Mouse (Mus musculus) midbrain, embryonic 15.5 days (tissue): ENCODE measurements around the gene Tnpo2. TPM values are rescaled to one million over a fixed set of nuclear protein-coding genes. Genes with fewer than 3 reads are reported as not detected.

Experiments
- ATAC-seq: fragments of 200-750 bp; cut with Nextera tagmentation; replicated peaks from 2 replicates; pipeline ENCODE4 v1.8.0; 2017; ENCODE audit warnings: moderate TSS enrichment
- H3K27ac ChIP-seq: fragments of 300-500 bp; sonication (generic); 2 replicates; pipeline ENCODE4 v1.5.1; 2015; ENCODE audit warnings: mild to moderate bottlenecking, inconsistent platforms
- H3K27me3 ChIP-seq: fragments of 300-500 bp; sonication (generic); replicated peaks from 2 replicates; pipeline ENCODE4 v1.6.1; 2015; ENCODE audit warnings: inconsistent platforms
- H3K36me3 ChIP-seq: fragments of 300-500 bp; sonication (generic); replicated peaks from 2 replicates; pipeline ENCODE4 v1.6.1; 2015; ENCODE audit warnings: inconsistent platforms
- H3K4me1 ChIP-seq: fragments of 300-500 bp; sonication (generic); 2 replicates; pipeline ENCODE4 v1.6.1; 2015; ENCODE audit warnings: inconsistent platforms
- H3K4me2 ChIP-seq: fragments of 300-500 bp; sonication (generic); 2 replicates; pipeline ENCODE4 v1.6.1; 2015; ENCODE audit warnings: inconsistent platforms, mild to moderate bottlenecking, moderate library complexity
- H3K4me3 ChIP-seq: fragments of 300-500 bp; sonication (generic); 2 replicates; pipeline ENCODE4 v1.5.1; 2015; ENCODE audit warnings: mild to moderate bottlenecking, inconsistent platforms
- H3K9ac ChIP-seq: fragments of 300-500 bp; sonication (generic); 2 replicates; pipeline ENCODE4 v1.6.1; 2015; ENCODE audit warnings: mild to moderate bottlenecking, inconsistent platforms
- H3K9me3 ChIP-seq: fragments of 300-500 bp; sonication (generic); 2 replicates; pipeline ENCODE4 v1.6.1; 2016; ENCODE audit warnings: inconsistent platforms
- WGBS: fragments of 180-500 bp; shearing (Covaris S2); methylation state at CpG from one replicate; pipeline ENCODE4 v1.1.7; 2015; ENCODE audit warnings: mixed read lengths; 5-methylcytosine and 5-hydroxymethylcytosine counted together
- polyA plus RNA-seq: library from polyadenylated mRNA; unstranded; fragments of >200 nt; fragmentation: Nextera tagmentation; extraction: Ambion mirVana; gene quantifications from 2 replicates; pipeline ENCODE4 v1.2.1, GENCODE M21; 2015

Gene Tnpo2
- 64.2 and 71.0 TPM in 2 replicates for polyA plus RNA-seq

DNA sequence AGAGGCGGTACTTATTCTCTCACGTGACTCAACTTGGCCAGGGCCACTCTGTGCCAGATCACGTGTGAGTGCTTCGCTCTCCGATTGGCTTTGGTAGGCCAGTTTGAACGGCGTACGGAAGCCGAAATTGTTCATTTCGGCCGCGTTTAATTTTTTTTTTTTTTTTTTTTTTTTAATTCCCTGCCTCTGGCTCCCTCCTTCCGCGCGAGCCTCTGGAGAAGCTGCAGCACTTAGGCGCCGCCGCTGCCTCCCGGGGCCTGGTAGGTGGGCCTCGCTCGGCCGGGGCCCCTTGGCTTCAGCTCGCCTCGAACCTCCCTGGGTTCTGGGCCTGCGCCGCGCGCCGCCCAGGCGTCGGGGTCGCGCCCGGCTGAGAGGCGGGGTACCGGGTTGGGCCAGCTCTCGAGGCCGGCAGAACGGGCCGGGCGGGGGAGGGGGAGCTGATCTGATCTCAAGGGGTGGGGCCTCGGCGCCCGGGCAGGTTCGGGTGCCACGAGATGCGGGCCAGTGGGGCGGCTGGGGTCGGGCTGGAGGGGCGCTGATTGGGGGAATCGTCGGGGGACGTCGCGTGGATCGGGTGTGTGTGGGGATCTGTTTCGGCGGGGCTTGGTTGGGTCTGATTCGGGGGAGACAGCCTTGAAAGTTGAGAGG is at the start of gene Tnpo2:
Gene Tnpo2 (plus strand): TSS at position 198 of the 648 bp plus-strand sequence.
- WGBS, result under 1% methylated on average over 57 of the region's 59 CpGs
- Histone ChIP-seq H3K27me3 (no peaks in the 10 kb centered on the region), H3K4me3 (peak within 1 kb of the TSS; percentile 80), H3K36me3 (peaks cover 22% of the 10 kb centered on the region; the same call in 1 of the 2 replicates), H3K4me2 (peak within 1 kb of the TSS; percentile 95), H3K9ac (peak within 1 kb of the TSS; percentile 90), H3K9me3 (no peaks in the 10 kb centered on the region), H3K4me1 (peaks cover 29% of the 10 kb centered on the region), H3K27ac (peak within 1 kb of the TSS; percentile 97)
- peak; percentile 94 for ATAC-seq

DNA sequence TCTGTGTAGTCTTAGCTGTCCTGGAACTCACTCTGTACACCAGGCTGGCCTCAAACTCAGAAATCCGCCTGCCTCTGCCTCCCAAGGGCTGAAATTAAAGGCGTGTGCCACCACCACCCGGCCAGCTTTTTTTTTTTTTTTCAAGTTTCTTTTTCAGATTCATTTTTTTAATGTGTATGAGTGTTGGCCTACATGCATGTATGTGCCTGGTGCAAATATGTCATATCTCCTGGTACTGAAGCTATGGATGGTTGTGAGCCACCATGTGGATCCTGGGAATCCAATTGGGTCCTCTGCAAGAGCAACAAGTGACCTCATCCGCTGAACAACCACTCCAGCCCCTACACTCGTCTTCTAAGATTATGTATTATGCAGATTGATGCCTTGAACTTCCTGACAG is 49.3 kb upstream of the Tnpo2 start:
- no peak overlapping the region for H3K27ac ChIP-seq
- H3K36me3 ChIP-seq, result no peaks in the 10 kb centered on the region
- no peaks in the 10 kb centered on the region for H3K9me3 ChIP-seq
- 83% methylated on average over 5 of the region's 5 CpGs for WGBS
- H3K9ac ChIP-seq, result no peak overlapping the region
- peaks cover 25% of the 10 kb centered on the region; the same call in 1 of the 2 replicates for H3K27me3 ChIP-seq
- no peak for ATAC-seq
- no peak overlapping the region for H3K4me3 ChIP-seq
- peaks cover 43% of the 10 kb centered on the region for H3K4me1 ChIP-seq
- no peak overlapping the region for H3K4me2 ChIP-seq

DNA sequence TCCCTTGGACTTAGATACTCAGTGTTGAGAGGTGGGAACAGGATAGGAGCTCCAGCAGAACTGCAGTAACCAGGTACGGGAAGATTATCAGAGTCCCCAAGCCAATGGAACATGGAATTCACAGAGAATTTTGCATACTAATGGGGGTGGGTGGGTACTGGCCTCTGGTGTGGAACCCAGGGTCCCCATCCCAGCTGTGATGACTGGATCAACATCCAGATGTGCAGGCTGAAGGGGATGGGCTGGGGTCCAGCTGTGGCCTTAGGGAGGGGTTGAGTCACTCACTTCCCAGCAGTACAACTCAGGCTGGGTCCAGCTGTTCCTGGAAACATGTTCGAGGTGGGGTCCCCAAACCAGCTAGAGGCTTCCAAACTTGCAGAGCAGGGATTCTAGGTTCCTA is 48.8 kb upstream of the Tnpo2 start:
- Histone ChIP-seq H3K27me3 (peaks cover 25% of the 10 kb centered on the region; the same call in 1 of the 2 replicates), H3K4me2 (no peak overlapping the region), H3K9ac (no peak overlapping the region), H3K36me3 (no peaks in the 10 kb centered on the region), H3K4me1 (peaks cover 43% of the 10 kb centered on the region), H3K4me3 (no peak overlapping the region), H3K9me3 (no peaks in the 10 kb centered on the region), H3K27ac (no peak overlapping the region)
- ATAC-seq, result no peak
- 78% methylated on average over 2 of the region's 2 CpGs for WGBS

DNA sequence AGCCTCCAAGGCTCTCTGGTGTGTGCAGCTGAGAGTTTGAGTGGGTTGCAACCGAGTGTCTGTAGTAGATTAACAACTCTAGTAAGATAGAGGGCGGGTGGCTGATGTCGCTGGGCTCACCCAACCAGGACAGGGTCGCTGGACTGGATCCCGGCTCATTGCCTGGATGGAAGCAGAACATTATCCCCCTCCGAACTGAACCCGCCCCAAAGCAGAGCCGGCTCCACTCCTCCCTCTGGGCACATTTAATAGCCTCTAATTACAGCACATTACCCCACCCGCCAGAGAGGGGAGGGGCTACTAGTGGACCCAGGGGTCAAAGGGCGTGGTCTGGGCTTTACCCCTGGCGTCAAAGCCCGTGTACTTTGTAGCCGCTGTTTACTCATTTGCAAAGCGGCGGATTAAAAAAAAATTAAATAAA is 47.4 kb upstream of the Tnpo2 start:
- H3K9ac ChIP-seq, result 0 out of 2 replicates have a peak overlapping the region, but pooled peaks have one; percentile 54
- peak overlapping the region; percentile 54 for H3K4me3 ChIP-seq

DNA sequence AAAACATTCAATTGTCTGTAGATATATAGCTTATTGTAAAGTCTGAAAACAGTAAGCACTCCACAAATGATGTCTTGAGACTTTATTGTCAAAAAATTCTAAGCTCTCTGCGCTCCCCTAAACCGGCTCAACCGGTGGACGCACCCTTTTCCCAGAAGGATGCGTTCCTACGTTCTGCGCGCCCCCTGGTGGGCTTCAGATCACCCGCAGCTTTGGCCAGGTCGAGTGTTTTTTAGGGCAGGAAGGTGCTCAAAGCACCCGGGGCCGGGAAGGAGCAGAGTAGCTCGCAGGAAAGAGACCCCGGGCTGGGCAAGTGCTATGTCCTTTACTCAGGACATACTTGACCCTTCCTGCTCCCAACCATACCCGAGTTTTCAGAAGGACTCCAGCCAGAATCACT is 46.9 kb upstream of the Tnpo2 start:
- Histone ChIP-seq H3K9me3 (no peaks in the 10 kb centered on the region), H3K4me1 (peaks cover 37% of the 10 kb centered on the region), H3K4me2 (peak overlapping the region; percentile 70), H3K36me3 (no peaks in the 10 kb centered on the region), H3K27ac (peak overlapping the region; percentile 72), H3K9ac (peak overlapping the region; percentile 54), H3K27me3 (peaks cover 20% of the 10 kb centered on the region), H3K4me3 (peak overlapping the region; percentile 54)
- ATAC-seq, result peak; percentile 43
- WGBS, result under 1% methylated on average over 15 of the region's 15 CpGs

More for the DNA sequence above, 47.4 kb upstream of the Tnpo2 start:
- no peak for ATAC-seq
- Histone ChIP-seq H3K27me3 (peaks cover 21% of the 10 kb centered on the region; the same call in 1 of the 2 replicates), H3K4me2 (peak overlapping the region; percentile 70), H3K9me3 (no peaks in the 10 kb centered on the region), H3K4me1 (peaks cover 42% of the 10 kb centered on the region), H3K27ac (no peak overlapping the region), H3K36me3 (no peaks in the 10 kb centered on the region)
- 12% methylated on average over 15 of the region's 15 CpGs for WGBS

DNA sequence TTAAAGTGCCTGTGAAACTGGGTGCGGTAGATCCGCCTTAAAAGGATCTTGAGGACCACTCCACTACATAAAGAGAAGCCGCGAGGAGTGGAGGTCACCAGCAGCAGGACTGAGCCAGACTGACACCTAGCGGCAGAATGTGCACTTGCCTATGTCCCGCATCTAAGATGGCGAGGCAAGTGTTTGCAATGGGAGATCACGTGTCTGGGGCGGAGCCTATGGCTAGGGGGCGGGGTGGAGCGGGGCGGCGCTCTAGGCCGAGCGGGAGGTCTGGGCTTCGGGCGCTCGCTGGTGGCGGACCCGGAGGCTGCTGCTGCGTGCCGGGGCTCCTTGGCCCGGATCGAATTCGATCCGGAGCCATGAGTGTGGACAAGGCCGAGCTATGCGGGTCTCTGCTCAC is 46.4 kb upstream of the Tnpo2 start, which contains the start of gene Hook2:
Gene Hook2 (plus strand): TSS at position 255 of the 400 bp plus-strand sequence.
- H3K27me3 ChIP-seq, result peaks cover 25% of the 10 kb centered on the region
- peak within 1 kb of the TSS; percentile 70 for H3K4me2 ChIP-seq
- H3K9me3 ChIP-seq, result no peaks in the 10 kb centered on the region
- peak within 1 kb of the TSS; percentile 58 for H3K9ac ChIP-seq
- under 1% methylated on average over 28 of the region's 28 CpGs for WGBS
- no peaks in the 10 kb centered on the region for H3K36me3 ChIP-seq
- peak within 1 kb of the TSS; percentile 72 for H3K27ac ChIP-seq
- H3K4me3 ChIP-seq, result peak within 1 kb of the TSS; percentile 54
- ATAC-seq, result peak; percentile 90
- H3K4me1 ChIP-seq, result peaks cover 31% of the 10 kb centered on the region

DNA sequence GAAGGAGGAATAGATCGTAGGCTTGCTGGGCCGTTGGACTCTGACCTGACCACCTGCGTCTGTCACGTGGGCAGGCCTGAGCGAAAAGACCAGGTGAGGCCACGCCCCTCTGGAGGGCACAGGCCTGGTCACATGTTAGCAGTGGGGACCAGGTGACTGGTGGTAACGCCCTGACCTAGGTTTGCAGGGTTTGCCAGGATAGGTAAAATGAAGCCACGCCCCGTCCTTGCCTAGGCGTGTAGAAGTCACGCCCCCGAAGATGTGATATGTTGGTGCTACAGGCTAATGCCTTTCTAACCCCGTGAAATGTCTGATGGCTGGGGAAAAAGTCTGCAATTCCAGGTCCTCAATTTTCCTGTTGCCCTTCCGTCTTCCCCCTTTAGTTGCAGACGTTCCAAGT is 45.9 kb upstream of the Tnpo2 start:
- Histone ChIP-seq H3K9me3 (no peaks in the 10 kb centered on the region), H3K4me3 (peak overlapping the region; percentile 54), H3K36me3 (no peaks in the 10 kb centered on the region), H3K27me3 (peaks cover 29% of the 10 kb centered on the region), H3K4me2 (peak overlapping the region; percentile 70), H3K27ac (peak overlapping the region; percentile 72), H3K9ac (peak overlapping the region; percentile 58), H3K4me1 (peaks cover 30% of the 10 kb centered on the region)
- 3% methylated on average over 15 of the region's 15 CpGs for WGBS
- peak; percentile 60 for ATAC-seq

DNA sequence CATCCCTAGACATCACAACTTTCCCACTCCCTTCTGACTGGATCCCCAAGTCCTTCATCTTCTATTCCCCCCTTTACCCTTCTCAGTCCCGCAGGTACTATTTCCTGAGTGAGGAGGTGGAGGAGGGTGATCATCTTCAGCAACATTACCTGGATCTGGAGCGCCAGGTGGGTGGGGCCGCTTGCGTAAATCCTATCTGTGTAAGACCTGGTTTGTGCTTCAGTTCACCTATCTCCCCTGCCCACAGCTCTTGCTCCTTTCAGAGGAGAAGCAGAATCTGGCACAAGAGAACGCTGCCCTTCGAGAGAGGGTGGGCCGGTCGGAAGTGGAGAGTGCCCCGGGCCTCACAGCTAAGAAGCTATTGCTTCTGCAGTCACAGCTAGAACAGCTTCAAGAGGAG is 42.3 kb upstream of the Tnpo2 start:
- Histone ChIP-seq H3K27me3 (peaks cover 17% of the 10 kb centered on the region), H3K9me3 (no peaks in the 10 kb centered on the region), H3K27ac (no peak overlapping the region), H3K4me1 (peaks cover 27% of the 10 kb centered on the region), H3K4me3 (no peak overlapping the region), H3K4me2 (no peak overlapping the region), H3K36me3 (no peaks in the 10 kb centered on the region), H3K9ac (no peak overlapping the region)
- no peak for ATAC-seq
- 95% methylated on average over 9 of the region's 9 CpGs for WGBS

DNA sequence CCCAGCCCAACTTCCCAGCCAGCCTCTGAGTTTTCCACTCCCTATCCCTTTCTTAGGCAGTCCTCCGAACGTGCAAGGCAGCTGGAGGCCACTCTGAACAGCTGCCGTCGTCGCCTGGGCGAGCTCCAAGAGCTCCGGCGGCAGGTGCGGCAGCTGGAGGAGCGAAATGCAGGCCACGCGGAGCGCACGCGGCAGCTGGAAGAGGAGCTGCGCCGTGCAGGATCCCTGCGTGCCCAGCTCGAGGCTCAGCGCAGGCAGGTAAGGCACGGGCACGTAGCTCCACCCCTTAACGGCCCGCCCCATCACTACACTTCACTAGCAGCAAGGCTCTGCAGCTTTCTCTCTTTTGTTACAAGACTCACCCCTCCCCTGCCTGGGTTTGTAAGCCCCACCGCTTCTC is 41.0 kb upstream of the Tnpo2 start:
- 27% methylated on average over 25 of the region's 25 CpGs for whole genome bisulfite sequencing
- H3K27ac ChIP-seq, result no peak overlapping the region
- no peak overlapping the region for H3K9ac ChIP-seq
- H3K9me3 ChIP-seq, result no peaks in the 10 kb centered on the region
- H3K36me3 ChIP-seq, result no peaks in the 10 kb centered on the region
- H3K4me2 ChIP-seq, result 0 out of 2 replicates have a peak overlapping the region, but pooled peaks have one; percentile 14
- no peak overlapping the region for H3K4me3 ChIP-seq
- peaks cover 17% of the 10 kb centered on the region for H3K27me3 ChIP-seq
- ATAC-seq, result no peak
- H3K4me1 ChIP-seq, result peaks cover 20% of the 10 kb centered on the region

DNA sequence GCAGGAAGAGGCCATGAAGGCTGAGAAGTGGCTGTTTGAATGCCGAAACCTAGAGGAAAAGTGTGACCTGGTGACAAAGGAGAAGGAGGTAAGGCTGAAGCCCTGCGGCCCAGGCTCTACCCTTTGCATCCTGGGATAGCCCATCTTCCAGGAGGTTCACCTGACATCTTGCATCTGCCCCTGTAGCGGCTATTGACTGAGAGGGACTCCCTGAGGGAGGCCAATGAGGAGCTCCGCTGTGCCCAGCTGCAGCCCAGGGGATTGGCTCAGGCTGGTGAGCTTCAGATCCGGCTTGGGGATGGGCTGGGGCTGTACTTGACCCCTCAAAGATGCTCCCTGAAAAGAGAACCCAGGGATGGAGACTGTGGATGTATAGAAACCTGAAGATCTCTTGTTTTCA is 39.7 kb upstream of the Tnpo2 start:
- WGBS, result 82% methylated on average over 5 of the region's 5 CpGs
- Histone ChIP-seq H3K4me3 (no peak overlapping the region), H3K27ac (no peak overlapping the region), H3K9ac (no peak overlapping the region), H3K36me3 (no peaks in the 10 kb centered on the region), H3K9me3 (no peaks in the 10 kb centered on the region), H3K4me1 (peaks cover 11% of the 10 kb centered on the region; the same call in 1 of the 2 replicates), H3K4me2 (no peak overlapping the region), H3K27me3 (peaks cover 17% of the 10 kb centered on the region)
- no peak for ATAC-seq

DNA sequence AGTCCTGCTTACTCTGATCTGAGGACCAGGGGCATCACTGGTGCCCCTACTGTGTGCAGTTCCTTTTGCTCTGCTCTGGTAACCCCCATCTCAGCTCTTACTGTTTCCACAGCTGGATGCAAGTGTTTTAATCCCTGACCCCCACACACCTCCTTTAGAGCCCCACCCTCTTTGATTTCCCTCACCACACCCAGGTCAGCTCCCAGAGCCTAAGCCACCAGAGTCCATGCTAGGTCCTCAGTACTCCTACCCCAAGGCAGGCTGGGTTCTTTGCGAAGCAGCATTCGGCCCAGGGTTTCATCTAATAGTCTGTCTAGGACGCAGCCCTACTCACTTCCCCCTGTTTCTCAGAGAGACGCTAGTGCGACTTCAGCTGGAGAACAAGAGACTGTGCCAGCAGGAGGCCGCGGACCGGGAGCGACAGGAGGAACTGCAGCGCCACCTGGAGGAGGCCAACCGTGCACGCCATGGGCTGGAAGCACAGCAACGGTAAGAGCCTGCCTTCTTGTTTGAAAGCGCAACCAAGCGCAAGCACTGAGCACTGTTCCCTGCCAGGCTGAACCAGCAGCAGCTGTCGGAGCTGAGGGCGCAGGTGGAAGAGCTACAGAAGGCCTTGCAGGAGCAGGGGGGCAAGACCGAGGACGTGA is 38.9 kb upstream of the Tnpo2 start:
- peak; percentile 77 for ATAC-seq
- H3K4me3 ChIP-seq, result peak overlapping the region; percentile 9; the same call in 1 of the 2 replicates
- WGBS, result 4% methylated on average over 19 of the region's 19 CpGs

DNA sequence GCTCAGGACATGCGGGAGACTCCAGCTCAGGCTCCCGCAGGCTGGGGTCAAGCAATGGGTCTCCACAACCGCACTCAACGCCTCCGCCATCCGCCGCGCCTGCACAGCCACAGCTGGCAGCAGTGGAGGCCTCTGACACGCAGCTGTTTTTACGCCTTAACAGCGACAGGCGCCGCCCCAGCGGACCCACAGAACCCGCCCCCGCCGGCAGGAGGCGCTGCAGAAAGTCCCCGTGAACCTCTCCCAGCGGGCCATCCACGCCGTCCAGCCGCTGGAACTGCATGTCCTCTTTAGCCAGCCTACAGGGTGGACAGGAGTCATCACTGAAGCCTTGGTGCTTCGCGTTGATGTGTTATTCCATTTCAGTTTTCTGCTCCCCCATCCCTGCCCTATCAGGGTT is 29.0 kb upstream of the Tnpo2 start:
- no peaks in the 10 kb centered on the region for H3K9me3 ChIP-seq
- H3K9ac ChIP-seq, result no peak overlapping the region
- no peak overlapping the region for H3K4me3 ChIP-seq
- WGBS, result 23% methylated on average over 25 of the region's 25 CpGs
- H3K27ac ChIP-seq, result no peak overlapping the region
- no peak for ATAC-seq
- no peaks in the 10 kb centered on the region for H3K4me1 ChIP-seq
- H3K4me2 ChIP-seq, result no peak overlapping the region
- H3K36me3 ChIP-seq, result peaks cover 3% of the 10 kb centered on the region; the same call in 1 of the 2 replicates
- H3K27me3 ChIP-seq, result peaks cover 29% of the 10 kb centered on the region

More for the DNA sequence above, 38.9 kb upstream of the Tnpo2 start:
- Histone ChIP-seq H3K4me1 (peaks cover 11% of the 10 kb centered on the region; the same call in 1 of the 2 replicates), H3K27me3 (peaks cover 17% of the 10 kb centered on the region), H3K27ac (no peak overlapping the region), H3K4me2 (peak overlapping the region; percentile 31), H3K9ac (no peak overlapping the region), H3K9me3 (no peaks in the 10 kb centered on the region), H3K36me3 (peaks cover 1% of the 10 kb centered on the region; the same call in 1 of the 2 replicates)
